Mouse (Mus musculus): ENCODE measurements around the gene Gm10638.

The Gm10638 gene

DNA sequence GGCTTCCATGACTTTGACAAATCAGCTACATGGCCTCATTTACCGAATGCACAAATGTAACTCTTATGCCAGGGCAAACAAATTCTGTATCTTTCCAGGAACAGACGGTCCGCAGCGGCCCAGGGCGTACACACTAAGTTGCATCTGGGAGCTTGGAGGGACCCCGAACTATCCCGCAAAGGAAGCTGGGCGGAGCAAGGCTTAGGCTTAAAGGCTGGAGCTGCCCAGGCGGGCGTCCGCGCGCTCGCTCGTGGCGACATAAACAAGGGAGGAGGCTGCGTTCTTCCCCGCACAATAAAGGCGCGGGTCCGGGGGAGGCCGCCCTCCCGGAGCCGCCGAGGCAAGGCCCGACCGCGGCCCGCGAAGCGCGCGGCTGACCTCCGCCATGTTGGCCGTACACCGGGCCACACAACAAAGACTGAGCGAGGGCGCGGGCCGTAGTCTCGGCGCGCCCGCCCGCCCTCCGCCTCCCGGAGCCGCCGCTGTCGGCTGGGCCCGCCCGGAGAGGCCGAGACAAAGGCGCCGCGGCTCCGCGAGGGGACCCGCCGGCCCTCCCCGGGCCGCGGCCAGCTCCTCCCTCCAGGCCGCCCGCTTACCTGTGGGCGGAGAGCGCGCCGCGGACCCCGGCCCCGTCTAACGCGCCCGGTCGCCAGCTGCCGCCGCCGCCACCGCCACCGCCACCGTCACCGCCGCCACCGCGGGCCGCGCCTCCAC lies at the start of gene Gm10638, which contains the start of gene Siah1a:
TSS of gene Gm10638 (plus strand) at position 479 of the 714 bp plus-strand sequence.
TSS of gene Siah1a (minus strand) at position 714 of the 714 bp plus-strand sequence.
- DNase-seq, result peak; percentile 60

DNA sequence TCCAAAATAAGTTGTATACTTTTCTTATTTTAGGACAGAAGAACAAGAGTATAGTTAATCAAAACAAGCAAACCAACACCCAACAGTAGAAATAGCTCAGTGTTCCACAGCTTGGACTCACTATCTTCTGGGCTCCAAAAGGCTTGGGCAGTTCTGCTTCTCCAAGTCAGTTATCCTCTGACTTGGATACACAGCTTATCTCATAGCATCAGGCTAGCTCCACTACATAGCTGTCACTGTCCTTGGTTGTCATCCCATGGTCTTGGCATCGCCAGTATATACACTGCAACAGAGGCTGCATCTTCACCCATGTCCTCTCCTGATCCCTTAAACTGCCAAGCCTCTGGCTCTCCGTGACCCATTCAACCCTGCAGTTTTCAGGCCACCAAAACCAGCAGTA lies 49.8 kb upstream of the Gm10638 start:
- DNase-seq, result no peak

DNA sequence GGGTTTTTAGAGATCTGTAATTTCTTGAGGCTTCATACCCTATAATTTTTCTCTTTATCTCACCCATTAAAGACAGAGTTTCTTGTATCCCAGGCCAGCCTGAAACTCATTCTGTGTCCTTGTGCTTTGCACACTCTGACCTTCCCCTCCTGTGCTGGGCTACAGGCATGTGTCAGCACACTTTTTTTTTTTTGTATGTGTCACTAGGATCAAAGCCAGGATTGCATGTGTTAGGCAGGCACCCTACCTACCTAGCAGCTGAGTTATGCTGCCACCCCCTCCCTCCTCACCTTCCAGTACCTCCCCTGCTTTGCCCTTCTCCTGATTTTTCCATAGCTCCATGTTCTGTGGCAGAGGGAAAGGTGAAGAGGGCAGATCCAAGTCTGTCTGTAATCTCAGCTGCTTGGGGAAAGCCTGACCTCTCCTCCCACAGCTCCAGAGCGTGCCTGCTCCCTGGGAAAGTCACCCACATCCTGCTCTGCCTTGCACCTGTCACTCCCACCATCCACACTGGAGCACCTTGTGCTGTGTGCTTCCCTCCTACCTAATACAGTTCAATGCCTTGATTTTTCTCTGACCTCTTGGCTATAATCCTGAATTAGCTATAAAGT lies 46.6 kb upstream of the Gm10638 start:
- DNase-seq, result no peak

DNA sequence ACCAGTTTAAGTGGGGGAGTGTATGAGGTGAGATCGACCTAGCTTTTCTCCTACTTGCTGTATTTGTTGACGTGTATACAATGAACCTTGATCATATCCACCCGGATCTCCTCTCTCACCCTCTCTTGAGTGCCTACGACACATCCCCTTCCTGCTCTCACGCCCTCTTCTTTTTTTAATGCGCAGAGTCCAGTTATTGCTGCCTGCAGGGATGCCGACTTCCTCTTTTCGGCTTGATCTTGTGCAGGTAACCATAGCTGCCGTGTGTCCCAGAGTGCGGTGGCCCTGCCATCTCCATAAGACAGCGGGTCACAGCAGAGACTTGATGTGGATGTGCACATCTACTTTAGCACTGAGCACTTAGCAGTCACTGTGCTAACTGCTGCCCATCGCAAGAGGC lies 46.0 kb upstream of the Gm10638 start:
- DNase-seq, result no peak

DNA sequence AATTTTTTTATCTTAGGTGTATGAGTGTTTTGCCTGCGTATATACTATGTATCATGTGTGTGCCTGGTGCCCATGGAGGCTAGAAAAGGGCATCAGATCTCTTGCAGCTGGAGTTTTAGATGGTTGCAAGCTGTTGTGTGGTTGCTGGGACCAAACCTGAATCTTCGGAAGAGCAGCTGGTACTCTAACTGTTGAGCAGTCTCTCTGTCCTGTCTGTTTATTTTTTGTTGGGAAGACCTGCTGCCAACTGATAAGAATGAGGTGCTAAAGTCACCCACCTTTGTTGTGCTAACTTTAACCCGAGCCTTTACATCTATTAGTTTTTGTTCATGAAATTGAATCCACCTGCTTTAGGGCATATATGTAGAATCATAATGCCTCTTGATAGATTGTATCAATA lies 43.0 kb upstream of the Gm10638 start:
- no peak for DNase-seq

DNA sequence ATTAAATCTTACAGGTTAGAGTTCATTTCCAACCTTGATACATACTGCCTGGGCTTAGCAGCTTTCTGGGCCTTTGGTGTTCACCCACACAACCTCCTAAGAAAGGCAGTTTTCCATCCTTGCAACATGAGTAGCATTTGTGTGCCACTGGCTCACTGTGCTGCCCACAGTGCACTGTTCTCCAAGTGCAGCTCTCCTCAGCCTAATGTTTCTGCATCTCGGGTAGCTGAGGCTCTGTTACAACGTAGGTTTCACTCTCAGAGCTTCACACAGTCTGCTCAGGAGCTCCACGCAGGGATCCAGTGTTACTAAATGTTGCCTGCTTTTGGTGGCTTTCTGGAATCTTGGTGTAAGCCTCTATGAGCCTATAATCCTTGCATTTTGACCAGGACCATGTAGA lies 40.2 kb upstream of the Gm10638 start:
- DNase-seq, result no peak

DNA sequence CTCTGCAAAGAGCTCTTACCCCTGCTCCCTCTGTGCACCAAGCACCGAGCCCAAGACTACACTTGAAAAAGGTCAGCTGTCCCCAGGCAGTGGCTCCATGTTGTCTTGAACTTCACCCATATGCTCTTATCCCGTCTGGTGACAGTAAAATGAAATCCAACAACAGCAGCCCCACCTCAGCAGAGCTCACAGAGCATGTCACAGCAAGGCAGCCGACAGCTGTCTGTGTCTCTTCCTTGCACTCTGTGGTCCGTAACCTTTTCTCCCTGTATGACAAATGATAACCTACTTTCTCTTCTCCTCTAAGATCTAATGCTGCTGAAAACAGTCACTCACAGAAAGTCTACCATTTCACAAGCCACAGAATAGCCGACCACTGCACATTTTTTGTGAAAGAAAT lies 38.7 kb upstream of the Gm10638 start:
- DNase-seq, result no peak

DNA sequence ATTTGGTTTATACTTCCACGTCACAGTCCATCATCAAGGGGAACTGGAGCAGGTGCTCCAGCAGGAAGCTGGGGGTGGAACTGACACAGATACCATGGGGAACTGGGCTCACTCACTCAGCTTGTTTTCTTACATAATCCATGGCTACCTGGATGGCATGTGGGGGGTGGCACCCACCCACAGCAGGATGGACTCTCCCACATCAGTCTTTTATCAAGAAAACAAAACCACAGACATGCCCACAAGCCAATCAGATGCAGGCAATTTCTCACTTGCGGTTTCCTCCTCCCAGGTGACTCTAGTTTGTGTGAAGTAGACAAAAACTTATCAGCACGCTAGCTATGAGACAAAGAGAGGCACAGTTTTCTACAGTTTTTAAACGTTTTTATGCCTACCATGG lies 37.6 kb upstream of the Gm10638 start:
- DNase-seq, result peak; percentile 69

DNA sequence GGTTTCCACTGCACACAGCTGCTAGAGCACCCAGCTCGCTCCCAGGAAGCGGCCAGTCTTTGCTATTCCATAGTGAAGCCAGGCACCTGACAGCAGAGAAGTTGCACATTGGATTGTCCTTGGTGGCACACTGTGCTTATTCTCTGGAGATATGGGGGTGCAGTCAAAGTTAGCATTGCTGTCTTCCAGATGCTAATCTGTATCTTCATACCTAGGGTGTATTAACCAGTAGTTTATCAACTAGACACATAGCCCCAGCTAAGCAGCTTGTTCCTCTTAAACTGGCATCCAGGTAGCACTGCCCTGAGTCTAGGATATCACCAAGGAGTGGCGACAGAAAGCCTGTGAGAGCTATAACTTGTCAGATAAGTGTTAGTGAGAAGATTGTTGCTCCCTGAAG lies 32.9 kb upstream of the Gm10638 start:
- no peak for DNase-seq

DNA sequence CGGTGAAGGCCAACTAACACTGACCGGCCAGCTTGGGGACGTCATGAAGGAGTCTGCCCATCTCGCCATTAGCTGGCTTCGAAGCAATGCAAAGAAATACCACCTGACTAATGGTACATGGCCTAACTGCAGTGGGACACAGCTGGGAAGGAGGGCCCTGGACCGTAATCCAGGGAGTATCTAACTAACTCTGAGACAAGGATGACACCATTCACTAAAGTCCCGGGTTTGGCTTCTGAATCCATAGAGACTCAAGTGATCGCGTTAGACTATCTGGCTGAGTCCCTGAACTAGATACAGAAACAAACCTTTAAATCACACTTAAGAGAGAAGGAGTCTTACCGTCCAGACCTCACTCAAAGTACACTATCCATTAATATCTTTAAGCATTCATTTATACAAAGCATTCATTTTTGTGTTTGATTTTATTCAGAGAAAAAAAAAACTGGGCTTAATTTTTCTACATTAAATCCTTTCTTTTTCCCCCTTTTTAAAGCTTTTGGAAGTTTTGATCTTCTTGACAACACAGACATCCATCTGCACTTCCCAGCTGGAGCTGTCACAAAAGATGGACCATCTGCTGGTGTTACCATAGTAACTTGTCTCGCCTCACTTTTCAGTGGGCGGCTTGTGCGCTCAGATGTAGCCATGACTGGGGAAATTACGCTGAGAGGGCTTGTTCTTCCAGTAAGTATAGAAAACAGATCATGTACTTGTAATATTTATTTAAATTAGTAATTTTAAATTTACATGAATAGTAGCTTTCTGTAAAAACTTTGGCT lies 31.9 kb upstream of the Gm10638 start:
- DNase-seq, result peak; percentile 89

DNA sequence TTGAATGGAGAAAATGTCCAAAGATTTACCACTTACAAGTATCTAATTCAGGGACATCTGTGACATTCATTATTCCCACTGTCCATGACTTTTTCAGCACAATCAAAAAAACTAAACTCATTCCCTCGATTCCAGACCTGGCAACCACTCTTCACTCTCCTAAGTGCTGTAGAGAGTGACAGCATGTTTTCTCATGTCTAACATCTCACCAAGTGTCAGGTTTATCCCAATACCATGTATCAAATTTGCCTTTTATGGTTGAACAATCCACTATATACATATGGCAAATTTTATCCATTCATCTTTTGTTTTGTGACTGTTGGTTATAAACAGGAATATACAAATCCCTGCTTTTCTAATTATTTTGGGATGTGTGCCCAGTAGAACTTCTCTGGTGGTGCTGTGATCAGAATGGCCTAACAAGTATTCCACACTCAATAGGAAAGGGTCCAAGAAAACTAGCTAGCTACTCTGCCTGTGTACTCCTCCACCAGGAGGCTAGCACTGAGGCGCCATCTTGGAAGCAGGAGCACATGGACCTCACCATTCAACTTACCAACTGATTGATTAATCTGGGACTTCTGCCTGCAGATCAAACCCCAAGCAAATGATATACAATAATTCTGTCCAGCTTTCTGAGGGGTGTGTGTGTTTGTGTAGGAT lies 27.0 kb upstream of the Gm10638 start:
- no peak for DNase-seq

DNA sequence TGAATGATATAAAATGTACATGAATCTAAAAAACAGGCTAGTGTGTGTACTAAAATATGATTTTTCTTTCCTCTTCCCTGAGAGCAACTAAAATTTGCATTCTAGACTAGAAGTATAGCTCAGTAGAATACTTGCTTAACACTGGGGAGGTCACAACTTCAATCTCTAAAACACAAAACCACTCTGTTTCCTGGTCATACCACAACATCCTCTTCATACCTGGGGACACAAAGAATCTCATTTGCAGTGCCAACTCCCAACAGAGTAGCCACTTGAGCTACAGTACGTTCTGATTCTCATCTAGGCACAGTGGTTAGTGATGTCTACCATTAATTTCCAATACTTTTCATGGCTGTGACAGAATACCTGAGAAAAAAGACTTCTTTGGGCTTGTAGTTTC lies 26.1 kb upstream of the Gm10638 start:
- DNase-seq, result no peak

DNA sequence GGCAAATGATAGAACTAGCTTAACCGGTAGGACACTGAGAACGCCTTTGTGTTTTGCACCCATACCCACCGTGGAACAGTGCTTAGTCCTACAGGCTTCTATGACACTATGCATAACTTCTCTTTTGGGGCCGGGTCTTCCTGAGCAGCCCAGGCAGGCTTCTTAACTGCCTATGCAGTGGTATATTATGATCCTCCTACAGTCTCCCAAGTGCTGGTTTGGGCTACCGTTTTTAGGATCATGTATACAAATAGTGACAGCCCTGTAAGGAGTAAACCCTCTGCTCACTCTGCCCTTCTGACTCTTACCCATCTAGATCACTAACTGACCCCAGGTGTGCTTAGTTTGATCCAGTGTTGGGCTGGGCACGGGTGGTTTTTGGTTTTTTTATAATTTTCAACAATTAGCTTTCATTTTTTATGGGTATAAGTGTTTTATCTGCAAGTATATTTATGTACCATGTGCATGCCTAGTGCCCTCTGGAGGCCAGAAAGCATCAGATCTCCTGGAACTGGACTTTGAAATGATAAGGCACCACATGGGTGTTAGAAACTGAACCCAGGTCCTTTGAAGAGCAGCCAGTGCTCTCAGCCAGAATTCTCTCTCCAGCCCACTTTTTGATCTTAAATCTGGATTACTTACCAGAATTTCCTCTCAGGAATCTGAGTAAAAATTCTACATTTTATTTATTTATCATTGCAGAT lies 24.6 kb upstream of the Gm10638 start:
- DNase-seq, result no peak

DNA sequence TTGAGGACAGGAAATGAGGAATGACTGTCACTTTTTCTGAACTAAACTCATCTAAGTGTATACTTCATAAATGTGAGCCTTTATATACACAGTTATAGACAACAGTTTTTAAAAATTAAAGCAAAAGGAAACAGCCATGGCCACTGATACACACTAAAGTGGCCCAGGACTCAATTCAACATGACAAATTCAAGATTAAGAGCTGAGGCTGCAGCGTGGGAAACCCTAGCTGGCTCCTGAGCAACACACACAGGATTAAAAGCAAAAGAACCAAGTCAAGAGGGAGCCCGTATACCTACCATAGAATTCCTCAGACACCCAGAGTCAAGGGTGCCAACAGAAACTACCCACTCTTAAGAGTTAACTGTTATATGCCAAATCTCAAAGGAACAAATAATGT lies 24.0 kb upstream of the Gm10638 start:
- no peak for DNase-seq

DNA sequence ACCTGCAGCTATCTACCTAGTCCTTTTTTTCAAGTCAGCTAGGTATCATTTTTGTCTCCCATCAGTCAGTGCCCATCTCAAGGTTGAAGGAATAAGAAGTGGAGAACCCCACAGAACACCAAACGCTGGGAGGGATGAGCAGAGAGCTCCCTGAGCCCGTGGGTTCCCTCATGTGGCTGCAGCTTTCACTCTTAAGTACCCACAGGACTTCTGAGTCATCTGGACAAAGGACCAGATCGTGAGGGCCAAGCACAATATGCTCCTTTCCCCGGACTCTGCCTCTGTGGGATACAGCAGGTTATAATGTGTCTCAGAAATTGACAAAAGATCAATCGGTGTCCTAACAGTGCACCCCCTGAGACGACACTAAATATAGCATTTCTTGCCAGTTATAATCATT lies 18.5 kb upstream of the Gm10638 start:
- no peak for DNase-seq

DNA sequence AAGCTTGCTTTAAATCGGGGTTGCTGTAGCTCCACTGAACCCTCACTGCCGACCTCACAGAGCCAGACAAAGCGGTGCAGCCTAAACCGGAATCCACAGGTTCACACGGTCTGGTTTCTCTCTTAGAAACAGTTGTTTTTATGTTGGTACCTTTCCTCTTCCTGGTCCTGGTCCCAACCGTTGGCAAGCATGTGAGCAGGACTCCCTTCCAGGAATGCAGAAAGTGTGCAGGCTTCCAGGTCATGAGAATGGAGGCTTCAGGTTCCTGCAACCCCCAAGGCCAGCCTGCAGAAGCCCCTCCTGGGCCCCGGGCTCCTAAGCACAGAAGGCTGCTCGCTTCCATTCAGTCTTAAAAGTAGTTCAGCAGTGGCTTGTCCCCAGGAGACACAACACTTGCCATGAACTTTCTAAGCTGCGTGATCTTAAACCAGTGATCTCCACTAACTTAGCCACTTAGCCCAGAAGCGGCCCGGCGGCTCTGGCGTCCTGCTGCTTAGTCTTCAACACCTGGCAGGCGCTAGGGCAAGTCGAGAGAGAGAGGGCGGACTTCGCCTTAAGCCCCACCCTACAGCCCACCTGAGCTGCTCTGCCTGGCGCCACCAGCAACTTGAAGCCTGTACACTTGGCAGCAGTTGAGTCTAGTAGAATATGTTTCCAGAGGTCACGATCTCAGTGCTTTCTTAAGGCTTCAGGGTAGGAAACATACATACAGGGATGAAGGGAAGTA lies 17.1 kb upstream of the Gm10638 start:
- no peak for DNase-seq

DNA sequence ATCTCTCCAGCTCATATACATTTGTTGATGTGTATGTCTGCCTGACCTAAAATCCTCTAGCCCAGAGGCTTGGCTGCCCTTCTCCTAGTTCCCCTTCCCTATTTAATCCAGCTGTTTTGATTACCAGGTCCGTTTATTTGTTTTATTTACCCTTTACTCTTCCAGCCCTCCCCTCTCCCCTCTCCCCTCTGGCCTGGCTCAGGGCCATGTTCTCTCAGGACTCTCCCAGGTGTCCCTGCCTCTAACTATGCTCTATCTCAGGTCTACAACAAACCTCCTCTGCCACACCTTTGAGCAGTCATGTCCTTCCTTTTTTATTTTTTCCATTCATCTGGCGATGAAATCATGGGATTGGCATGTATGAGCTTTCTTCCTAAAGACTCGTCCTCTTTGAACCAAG lies 15.2 kb upstream of the Gm10638 start:
- DNase-seq, result no peak

DNA sequence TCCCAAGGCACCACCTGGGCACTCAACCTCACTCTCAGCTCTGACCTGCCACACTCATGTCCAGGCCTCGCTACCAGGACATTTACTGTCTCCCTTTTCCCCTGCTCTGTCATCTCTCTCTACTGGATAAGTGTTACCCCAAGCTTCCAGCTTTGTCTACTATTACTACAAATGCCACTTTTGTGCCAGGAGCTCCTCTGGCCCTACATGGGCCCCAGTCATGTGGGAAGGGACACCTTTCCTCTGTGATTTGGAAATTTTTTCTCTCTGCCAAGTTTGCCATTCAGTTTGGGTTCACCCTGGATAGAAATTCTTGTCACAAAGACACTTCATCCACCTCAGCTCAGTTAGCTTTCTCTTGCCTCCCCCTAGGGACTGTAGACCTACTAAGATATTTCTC lies 14.6 kb upstream of the Gm10638 start:
- no peak for DNase-seq

DNA sequence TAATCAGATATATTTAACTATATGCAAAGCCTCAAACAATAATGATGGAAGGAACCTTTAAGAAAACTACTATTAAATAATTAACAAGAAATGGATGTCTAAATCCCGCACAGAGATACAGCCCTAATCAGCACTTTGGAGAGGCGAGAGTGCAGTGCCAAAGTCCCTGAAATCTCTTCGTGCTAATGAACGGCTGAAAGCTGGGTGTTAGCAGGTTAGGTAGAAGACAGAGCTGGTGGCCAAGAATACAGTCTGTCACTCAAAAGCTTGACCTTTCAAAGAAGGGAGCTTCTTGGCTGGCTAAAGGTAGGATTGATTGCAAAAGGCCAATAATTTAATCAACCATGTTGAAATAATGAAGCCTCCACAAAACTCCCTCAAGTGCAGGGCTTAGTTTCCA lies 11.3 kb upstream of the Gm10638 start:
- DNase-seq, result no peak

DNA sequence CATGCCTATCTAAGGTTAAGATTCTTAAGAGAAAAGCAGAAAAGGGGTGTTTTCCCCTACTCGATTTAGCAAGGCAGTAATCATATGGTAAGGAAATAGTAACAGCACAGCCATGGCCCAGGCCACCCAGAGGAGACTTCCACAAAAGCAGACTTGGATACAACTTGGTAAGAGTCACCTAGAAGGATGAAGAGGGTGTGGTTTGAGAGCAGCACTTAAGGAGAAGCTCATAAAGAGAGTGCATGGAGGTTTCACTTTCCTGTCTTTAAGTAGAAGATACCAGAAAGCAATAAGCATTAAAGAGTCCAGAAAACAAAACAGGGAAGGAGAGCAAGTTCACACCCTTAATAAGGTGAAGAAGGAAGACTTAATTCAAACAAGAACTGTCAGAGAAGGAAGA lies 10.5 kb upstream of the Gm10638 start:
- DNase-seq, result no peak

DNA sequence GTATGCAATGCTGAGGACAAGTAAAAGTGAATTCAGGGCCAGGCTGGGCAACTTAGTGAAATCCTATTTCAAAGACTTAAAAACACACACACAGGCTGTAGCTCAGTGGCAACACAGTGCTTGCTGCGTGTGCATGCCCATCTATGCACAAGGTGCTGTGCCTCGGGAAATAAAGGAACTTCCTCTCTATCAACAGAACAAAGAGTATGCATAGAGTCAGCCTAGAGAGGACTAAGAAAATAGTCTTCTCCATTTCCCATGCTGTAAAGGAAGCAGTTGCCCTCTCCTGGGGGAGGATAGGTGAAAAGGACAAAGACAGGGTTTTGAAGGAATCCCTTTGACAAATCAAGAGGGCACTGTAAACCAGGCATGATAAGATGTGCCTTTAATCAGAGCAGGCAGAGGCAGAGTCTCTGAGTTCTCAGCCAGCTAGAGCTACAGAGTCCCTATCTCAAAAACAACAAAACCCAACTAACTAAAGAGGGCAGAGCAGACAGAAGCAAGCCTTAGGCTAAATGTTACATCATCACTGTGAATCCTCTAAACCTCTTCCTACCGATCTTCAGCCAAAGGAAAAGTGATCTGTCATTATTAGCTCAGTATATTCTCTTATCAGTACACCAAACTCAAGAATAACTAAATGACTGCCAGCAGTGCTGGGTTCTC lies 9.9 kb upstream of the Gm10638 start:
- DNase-seq, result no peak

DNA sequence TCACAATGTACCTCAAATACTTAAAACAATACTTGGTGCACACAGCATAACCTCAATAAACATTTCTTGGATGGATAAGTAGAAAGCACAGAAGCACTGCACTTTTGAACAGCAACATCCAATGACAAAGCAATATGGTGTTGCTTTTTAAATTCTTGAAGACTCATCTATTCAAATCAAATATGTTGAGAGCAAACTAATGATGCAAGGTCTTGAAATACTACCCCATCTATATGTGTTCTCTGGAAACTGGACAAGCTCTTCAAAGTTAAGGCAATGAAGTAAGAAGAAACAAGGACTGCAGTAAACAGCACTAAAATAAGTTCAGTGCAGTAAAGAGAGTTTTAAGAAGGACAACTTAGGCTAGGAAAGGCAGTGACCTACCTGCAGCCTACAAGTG lies 4.6 kb upstream of the Gm10638 start:
- DNase-seq, result no peak
